Mouse (Mus musculus): ENCODE measurements at regions not wholly inside any gene's neighbourhood (a gene's known extent, or its start where the extent isn't known, plus 50 kb on each side); places are given as distances from the start of the nearest gene placed in this dataset.

DNA sequence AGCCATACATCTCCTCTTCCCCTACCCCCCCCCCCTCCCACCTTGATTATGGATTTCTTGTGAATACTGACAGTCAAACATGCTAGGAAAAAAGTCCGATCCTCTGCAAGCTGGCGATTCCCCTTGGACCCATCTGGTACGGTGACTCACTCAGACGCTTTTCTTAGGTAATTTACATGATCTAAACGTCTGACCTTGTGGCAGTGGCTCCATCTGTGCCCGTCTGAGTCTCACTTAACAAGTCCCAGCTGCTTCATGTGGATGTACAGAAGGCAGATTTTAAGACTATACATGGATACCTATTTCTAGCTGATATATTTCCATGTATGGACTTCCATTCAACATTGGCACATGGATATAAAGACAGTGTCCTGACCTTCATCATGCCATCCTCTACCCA, 481.0 kb downstream of the Lipi start:
- Histone ChIP-seq H3K9ac (ENCODE audit: low read depth, low read length) (no peak overlapping the region), H3K4me2 (ENCODE audit: low read length) (no peak overlapping the region), H3K36me3 (ENCODE audit: control insufficient read depth, insufficient read depth, low read length) (no peaks in the 10 kb centered on the region), H3K9me3 (ENCODE audit: control insufficient read depth, low read length) (no peaks in the 10 kb centered on the region), H3K27ac (ENCODE audit: low read depth, low read length) (no peak overlapping the region), H3K4me1 (ENCODE audit: control insufficient read depth, insufficient read depth, low read depth, low read length) (no peaks in the 10 kb centered on the region), H3K27me3 (replicated peaks; ENCODE audit: control insufficient read depth, insufficient read depth, low read length) (no peaks in the 10 kb centered on the region), H3K4me3 (ENCODE audit: low read length) (no peak overlapping the region)
- WGBS: 44% methylated on average over 6 of the region's 6 CpGs
- ATAC-seq: no peak

DNA sequence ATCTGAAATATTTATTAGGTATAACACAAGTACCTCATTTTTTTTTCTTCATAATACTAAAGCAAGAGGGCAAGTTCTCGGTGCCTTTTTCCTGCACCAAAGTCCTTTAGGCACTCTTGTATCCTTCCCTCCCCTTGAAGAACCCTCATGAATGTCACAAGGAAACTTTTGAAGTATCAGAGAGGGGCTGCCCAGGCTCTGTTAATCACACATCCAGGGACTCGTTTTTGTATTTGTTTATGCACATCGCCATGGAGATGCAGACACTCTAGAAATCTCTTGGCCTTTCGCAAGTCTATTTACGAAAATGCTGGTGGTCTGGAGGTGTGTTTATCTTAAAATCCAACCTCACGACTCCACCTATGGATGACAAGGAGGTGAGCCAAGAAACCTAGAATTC, 492.7 kb downstream of the Lipi start:
- peak overlapping the region; percentile 52 for H3K9ac ChIP-seq (ENCODE audit: low read depth, low read length)
- peak; percentile 66; the same call in 1 of the 2 replicates for ATAC-seq
- no peaks in the 10 kb centered on the region for H3K9me3 ChIP-seq (ENCODE audit: control insufficient read depth, low read length)
- peak overlapping the region; percentile 49 for H3K27ac ChIP-seq (ENCODE audit: low read depth, low read length)
- H3K27me3 ChIP-seq (replicated peaks; ENCODE audit: control insufficient read depth, insufficient read depth, low read length): no peaks in the 10 kb centered on the region
- peak overlapping the region; percentile 57 for H3K4me2 ChIP-seq (ENCODE audit: low read length)
- H3K36me3 ChIP-seq (ENCODE audit: control insufficient read depth, insufficient read depth, low read length): no peaks in the 10 kb centered on the region
- H3K4me1 ChIP-seq (ENCODE audit: control insufficient read depth, insufficient read depth, low read depth, low read length): peaks cover 3% of the 10 kb centered on the region; the same call in 1 of the 2 replicates
- peak overlapping the region; percentile 35 for H3K4me3 ChIP-seq (ENCODE audit: low read length)
- 38% methylated on average over 6 of the region's 6 CpGs for WGBS

DNA sequence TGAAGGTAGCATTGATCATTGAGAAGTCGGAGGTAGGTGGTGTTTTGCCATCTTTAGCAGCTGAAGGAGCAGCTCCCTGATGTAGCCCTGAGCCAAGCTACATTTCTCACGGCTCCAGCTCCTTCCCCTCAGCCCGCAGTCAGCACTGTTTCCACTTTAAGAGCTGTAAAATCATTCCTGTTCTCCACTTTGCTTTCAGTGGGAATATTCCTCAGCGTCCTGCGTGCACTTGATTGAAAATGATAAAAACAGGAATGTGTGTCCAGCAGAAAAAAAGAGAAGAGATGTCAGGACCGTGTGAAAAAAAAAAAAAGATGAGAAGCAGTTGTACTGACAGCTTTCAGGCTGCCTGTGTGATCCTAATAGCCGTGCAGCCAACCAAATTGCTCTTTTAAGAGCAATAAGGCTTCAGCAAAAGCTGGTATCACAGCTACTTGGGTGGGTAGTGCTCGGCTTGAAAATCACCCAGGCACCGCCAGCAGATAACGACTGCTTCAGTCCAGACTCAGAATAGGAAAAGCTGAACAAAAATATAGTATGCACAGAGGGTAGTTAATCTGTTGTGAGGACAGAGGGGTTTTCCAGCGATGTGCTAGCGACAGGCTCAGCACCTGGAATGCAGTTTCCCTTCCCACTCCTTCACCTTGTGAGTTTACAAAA, 493.3 kb downstream of the Lipi start:
- peak overlapping the region; percentile 52 for H3K9ac ChIP-seq (ENCODE audit: low read depth, low read length)
- H3K27me3 ChIP-seq (replicated peaks; ENCODE audit: control insufficient read depth, insufficient read depth, low read length): no peaks in the 10 kb centered on the region
- peak overlapping the region; percentile 35 for H3K4me3 ChIP-seq (ENCODE audit: low read length)
- H3K4me1 ChIP-seq (ENCODE audit: control insufficient read depth, insufficient read depth, low read depth, low read length): peaks cover 3% of the 10 kb centered on the region; the same call in 1 of the 2 replicates
- peak overlapping the region; percentile 57 for H3K4me2 ChIP-seq (ENCODE audit: low read length)
- ATAC-seq: peak; percentile 83
- H3K27ac ChIP-seq (ENCODE audit: low read depth, low read length): peak overlapping the region; percentile 49
- WGBS: 15% methylated on average over 12 of the region's 12 CpGs
- no peaks in the 10 kb centered on the region for H3K36me3 ChIP-seq (ENCODE audit: control insufficient read depth, insufficient read depth, low read length)
- H3K9me3 ChIP-seq (ENCODE audit: control insufficient read depth, low read length): no peaks in the 10 kb centered on the region

DNA sequence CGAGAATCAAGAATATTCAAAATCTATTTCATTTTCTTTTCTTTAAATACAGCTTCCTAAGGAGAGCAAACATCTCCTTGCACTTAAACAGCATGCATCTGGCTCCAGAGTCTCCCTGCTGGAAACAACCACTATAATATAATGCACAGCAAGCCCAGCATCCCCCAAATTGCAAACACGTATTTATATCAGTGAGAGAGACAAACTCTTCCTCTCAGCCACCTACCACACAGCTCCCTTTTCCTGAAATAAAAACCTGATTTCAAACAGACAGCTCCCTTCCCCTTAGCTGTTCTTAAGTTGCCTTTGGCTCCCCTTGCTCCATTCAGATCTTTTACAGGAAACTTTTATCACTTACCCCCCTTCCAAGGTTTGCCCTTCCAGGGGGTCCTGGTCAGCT, 493.9 kb downstream of the Lipi start:
- Histone ChIP-seq H3K4me3 (ENCODE audit: low read length) (peak overlapping the region; percentile 35), H3K9ac (ENCODE audit: low read depth, low read length) (no peak overlapping the region), H3K27me3 (replicated peaks; ENCODE audit: control insufficient read depth, insufficient read depth, low read length) (no peaks in the 10 kb centered on the region), H3K4me1 (ENCODE audit: control insufficient read depth, insufficient read depth, low read depth, low read length) (peaks cover 3% of the 10 kb centered on the region; the same call in 1 of the 2 replicates), H3K4me2 (ENCODE audit: low read length) (peak overlapping the region; percentile 57), H3K9me3 (ENCODE audit: control insufficient read depth, low read length) (no peaks in the 10 kb centered on the region), H3K36me3 (ENCODE audit: control insufficient read depth, insufficient read depth, low read length) (no peaks in the 10 kb centered on the region), H3K27ac (ENCODE audit: low read depth, low read length) (no peak overlapping the region)
- no peak for ATAC-seq
- WGBS: 40% methylated on average over 2 of the region's 2 CpGs

DNA sequence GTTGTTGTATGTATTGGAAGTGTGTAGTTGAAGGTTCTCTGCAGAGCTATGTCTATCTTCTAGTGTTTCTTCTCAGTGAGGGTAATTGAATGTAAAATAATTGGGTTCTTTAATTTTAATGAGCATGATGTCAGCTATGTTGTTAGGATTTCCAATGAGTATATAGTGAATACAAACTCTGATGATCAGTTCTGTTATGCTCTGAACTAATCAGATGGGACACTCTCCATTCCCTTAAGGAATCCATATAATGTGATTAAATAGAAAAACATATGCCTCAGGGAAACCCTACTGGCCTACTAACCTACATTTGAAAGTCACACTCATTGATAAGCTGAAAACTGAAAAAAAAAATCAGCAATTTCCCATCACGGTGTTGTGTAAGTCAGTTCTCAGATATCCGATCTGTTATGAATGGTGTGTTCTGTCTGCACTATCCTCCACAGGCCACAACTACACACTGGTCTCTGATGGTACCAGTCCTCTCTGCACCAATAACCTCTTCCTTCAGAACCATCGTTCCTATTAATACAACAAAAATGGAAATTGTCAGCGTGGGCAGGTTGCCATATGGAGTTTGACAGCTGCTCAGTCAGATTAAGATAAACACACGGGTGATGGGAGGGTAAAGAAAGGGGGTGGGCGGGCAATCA, 496.4 kb downstream of the Lipi start:
- no peak overlapping the region for H3K27ac ChIP-seq (ENCODE audit: low read depth, low read length)
- H3K9me3 ChIP-seq (ENCODE audit: control insufficient read depth, low read length): no peaks in the 10 kb centered on the region
- WGBS: 49% methylated on average over 6 of the region's 6 CpGs
- H3K4me3 ChIP-seq (ENCODE audit: low read length): no peak overlapping the region
- ATAC-seq: no peak
- peaks cover 3% of the 10 kb centered on the region; the same call in 1 of the 2 replicates for H3K4me1 ChIP-seq (ENCODE audit: control insufficient read depth, insufficient read depth, low read depth, low read length)
- no peaks in the 10 kb centered on the region for H3K27me3 ChIP-seq (replicated peaks; ENCODE audit: control insufficient read depth, insufficient read depth, low read length)
- H3K9ac ChIP-seq (ENCODE audit: low read depth, low read length): no peak overlapping the region
- no peaks in the 10 kb centered on the region for H3K36me3 ChIP-seq (ENCODE audit: control insufficient read depth, insufficient read depth, low read length)
- H3K4me2 ChIP-seq (ENCODE audit: low read length): no peak overlapping the region

DNA sequence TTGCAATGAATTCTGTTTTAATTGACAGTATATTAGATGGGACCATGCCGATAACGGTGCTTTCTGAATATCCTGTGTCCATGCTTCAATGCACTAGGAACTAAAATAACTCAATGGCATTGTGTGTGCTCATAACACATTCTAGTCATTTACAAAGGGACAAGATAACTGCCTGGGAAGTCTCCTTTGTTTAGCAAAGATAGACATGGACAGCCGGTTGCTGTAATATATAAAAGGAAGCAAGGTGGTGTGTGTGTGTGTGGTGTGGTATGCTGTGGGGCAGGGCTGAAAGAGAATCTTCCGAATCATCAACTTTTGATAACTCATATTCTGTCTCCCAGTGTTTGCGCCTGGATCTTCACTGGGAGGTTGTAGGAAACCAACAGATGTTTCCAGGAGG, 497.2 kb downstream of the Lipi start:
- H3K4me2 ChIP-seq (ENCODE audit: low read length): no peak overlapping the region
- no peaks in the 10 kb centered on the region for H3K36me3 ChIP-seq (ENCODE audit: control insufficient read depth, insufficient read depth, low read length)
- H3K27me3 ChIP-seq (replicated peaks; ENCODE audit: control insufficient read depth, insufficient read depth, low read length): no peaks in the 10 kb centered on the region
- no peaks in the 10 kb centered on the region for H3K9me3 ChIP-seq (ENCODE audit: control insufficient read depth, low read length)
- no peak overlapping the region for H3K27ac ChIP-seq (ENCODE audit: low read depth, low read length)
- 75% methylated on average over 5 of the region's 5 CpGs for WGBS
- peaks cover 3% of the 10 kb centered on the region; the same call in 1 of the 2 replicates for H3K4me1 ChIP-seq (ENCODE audit: control insufficient read depth, insufficient read depth, low read depth, low read length)
- ATAC-seq: no peak
- H3K9ac ChIP-seq (ENCODE audit: low read depth, low read length): no peak overlapping the region
- no peak overlapping the region for H3K4me3 ChIP-seq (ENCODE audit: low read length)

DNA sequence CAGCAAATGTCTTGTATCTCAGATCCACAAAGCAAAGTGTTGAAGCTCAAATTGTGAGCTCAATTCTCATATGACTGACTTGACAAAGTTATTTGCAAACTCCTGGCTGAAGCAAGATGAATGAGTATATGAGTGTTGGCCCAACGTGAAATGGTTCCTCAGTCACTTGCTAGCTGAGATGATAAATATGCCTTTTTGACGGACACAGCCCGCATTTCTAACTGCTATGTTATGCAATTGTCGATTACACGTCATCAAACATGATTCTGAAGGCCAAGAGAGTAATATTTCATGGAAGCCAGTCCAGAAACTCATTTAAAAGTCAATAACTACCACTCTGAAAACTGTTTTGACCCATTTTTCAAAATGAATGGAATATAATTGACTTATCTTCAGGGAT, 520.6 kb downstream of the Lipi start:
- Histone ChIP-seq H3K4me3 (ENCODE audit: low read length) (no peak overlapping the region), H3K27me3 (replicated peaks; ENCODE audit: control insufficient read depth, insufficient read depth, low read length) (no peaks in the 10 kb centered on the region)
- 81% methylated on average over 5 of the region's 5 CpGs for WGBS

DNA sequence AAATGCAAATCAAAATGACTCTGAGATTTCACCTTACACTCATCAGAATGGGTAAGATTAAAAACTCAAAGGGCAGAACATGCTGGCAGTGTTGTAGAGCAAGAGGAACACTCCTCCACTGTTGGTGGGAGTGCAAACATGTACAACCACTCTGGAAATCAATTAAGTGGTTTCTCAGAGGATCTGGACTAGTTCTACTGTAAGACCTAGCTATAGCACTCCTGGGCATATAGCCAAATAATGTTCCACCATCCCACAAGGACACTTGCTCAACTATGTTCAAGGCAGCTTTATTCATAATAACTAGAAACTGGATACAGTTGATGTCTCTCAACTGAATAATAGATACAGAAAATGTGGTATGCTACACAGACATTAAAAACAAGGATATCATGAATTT, 532.9 kb downstream of the Lipi start:
- Histone ChIP-seq H3K4me3 (ENCODE audit: low read length) (no peak overlapping the region), H3K36me3 (ENCODE audit: control insufficient read depth, insufficient read depth, low read length) (no peaks in the 10 kb centered on the region), H3K9ac (ENCODE audit: low read depth, low read length) (no peak overlapping the region), H3K9me3 (ENCODE audit: control insufficient read depth, low read length) (no peaks in the 10 kb centered on the region), H3K27ac (ENCODE audit: low read depth, low read length) (no peak overlapping the region), H3K4me2 (ENCODE audit: low read length) (no peak overlapping the region), H3K27me3 (replicated peaks; ENCODE audit: control insufficient read depth, insufficient read depth, low read length) (no peaks in the 10 kb centered on the region), H3K4me1 (ENCODE audit: control insufficient read depth, insufficient read depth, low read depth, low read length) (no peaks in the 10 kb centered on the region)
- ATAC-seq: no peak

More for the DNA sequence above, 520.6 kb downstream of the Lipi start:
- H3K4me2 ChIP-seq (ENCODE audit: low read length): no peak overlapping the region
- H3K9ac ChIP-seq (ENCODE audit: low read depth, low read length): no peak overlapping the region
- H3K36me3 ChIP-seq (ENCODE audit: control insufficient read depth, insufficient read depth, low read length): no peaks in the 10 kb centered on the region
- H3K27ac ChIP-seq (ENCODE audit: low read depth, low read length): no peak overlapping the region
- no peaks in the 10 kb centered on the region for H3K9me3 ChIP-seq (ENCODE audit: control insufficient read depth, low read length)
- ATAC-seq: no peak
- no peaks in the 10 kb centered on the region for H3K4me1 ChIP-seq (ENCODE audit: control insufficient read depth, insufficient read depth, low read depth, low read length)

DNA sequence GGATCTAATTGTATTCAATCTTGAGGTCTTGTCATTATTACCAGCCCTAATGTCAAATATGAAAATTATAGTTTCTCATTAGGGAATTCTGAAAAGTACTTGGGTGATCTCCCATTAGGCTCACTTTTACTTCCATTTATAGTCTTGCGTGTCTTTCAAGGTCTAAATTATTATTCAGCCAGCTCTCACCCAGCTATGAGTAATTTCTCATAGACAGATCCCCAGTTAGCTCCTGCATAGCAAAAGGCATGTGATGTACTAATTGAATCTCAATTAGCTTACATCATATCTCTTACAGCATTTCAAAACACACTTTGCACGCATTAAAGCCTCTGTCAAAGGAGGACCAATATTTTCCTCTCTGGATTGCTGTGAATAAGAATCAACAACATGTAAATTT, 539.9 kb downstream of the Lipi start:
- no peaks in the 10 kb centered on the region for H3K9me3 ChIP-seq (ENCODE audit: control insufficient read depth, low read length)
- ATAC-seq: no peak
- 71% methylated on average over 2 of the region's 2 CpGs for WGBS
- H3K36me3 ChIP-seq (ENCODE audit: control insufficient read depth, insufficient read depth, low read length): no peaks in the 10 kb centered on the region
- no peak overlapping the region for H3K27ac ChIP-seq (ENCODE audit: low read depth, low read length)
- H3K4me1 ChIP-seq (ENCODE audit: control insufficient read depth, insufficient read depth, low read depth, low read length): no peaks in the 10 kb centered on the region
- no peaks in the 10 kb centered on the region for H3K27me3 ChIP-seq (replicated peaks; ENCODE audit: control insufficient read depth, insufficient read depth, low read length)
- no peak overlapping the region for H3K4me3 ChIP-seq (ENCODE audit: low read length)
- H3K4me2 ChIP-seq (ENCODE audit: low read length): no peak overlapping the region
- no peak overlapping the region for H3K9ac ChIP-seq (ENCODE audit: low read depth, low read length)
